Mouse (Mus musculus) limb, embryonic 10.5 days (tissue): Measurements from ENCODE around the gene Col20a1. TPM values are rescaled to one million over a fixed set of nuclear protein-coding genes. Genes with fewer than 3 reads are reported as not detected.

Source experiments
- DNase-seq: peaks from one replicate; pipeline ENCODE4 v3.0.0-alpha.2; 2017; ENCODE audit warnings: low spot score
- H3K27ac ChIP-seq: fragments of 300-500 bp; sonication (generic); 2 replicates; pipeline ENCODE4 v1.5.1; 2016; ENCODE audit warnings: mild to moderate bottlenecking
- H3K27me3 ChIP-seq: fragments of 300-500 bp; sonication (generic); 2 replicates; pipeline ENCODE4 v1.6.1; 2016; ENCODE audit warnings: low read depth, mild to moderate bottlenecking; ENCODE audit not compliant: poor library complexity, severe bottlenecking
- H3K36me3 ChIP-seq: fragments of 300-500 bp; sonication (generic); 2 replicates; pipeline ENCODE4 v1.6.1; 2016; ENCODE audit warnings: mild to moderate bottlenecking, moderate library complexity
- H3K4me1 ChIP-seq: fragments of 300-500 bp; sonication (generic); 2 replicates; pipeline ENCODE4 v1.6.1; 2016
- H3K4me3 ChIP-seq: fragments of 300-500 bp; sonication (generic); 2 replicates; pipeline ENCODE4 v1.5.1; 2016; ENCODE audit warnings: mild to moderate bottlenecking, moderate library complexity
- H3K9me3 ChIP-seq: fragments of 300-500 bp; sonication (generic); replicated peaks from 2 replicates; pipeline ENCODE4 v1.6.1; 2016; ENCODE audit warnings: mild to moderate bottlenecking
- WGBS: fragments of 180-500 bp; shearing (Covaris S2); methylation state at CpG from one replicate; pipeline ENCODE4 v1.1.7; 2016; 5-methylcytosine and 5-hydroxymethylcytosine counted together
- polyA plus RNA-seq: library from polyadenylated mRNA; unstranded; fragments of >200 nt; fragmentation: Nextera tagmentation; extraction: Ambion mirVana; gene quantifications from 2 replicates; pipeline ENCODE4 v1.2.1, GENCODE M21; 2016

Gene Col20a1
- polyA plus RNA-seq, 1 experiment from 2014 or later, result 0.13 TPM

GRCm38 (mm10) chr2:181008339-181008738 is 22.0 kb downstream of the Col20a1 start:
- Histone ChIP-seq H3K4me3 (no peak overlapping the region), H3K4me1 (no peaks in the 10 kb centered on the region), H3K27me3 (no peaks in the 10 kb centered on the region), H3K27ac (no peak overlapping the region), H3K9me3 (no peaks in the 10 kb centered on the region), H3K36me3 (no peaks in the 10 kb centered on the region)
- DNase-seq, result no peak
- 88% methylated on average over 5 of the region's 5 CpGs for WGBS

GRCm38 (mm10) chr2:181031406-181031934 is 45.1 kb downstream of the Col20a1 start:
- Histone ChIP-seq H3K27ac (no peak overlapping the region), H3K9me3 (no peaks in the 10 kb centered on the region), H3K36me3 (no peaks in the 10 kb centered on the region), H3K4me1 (no peaks in the 10 kb centered on the region), H3K27me3 (peaks cover 48% of the 10 kb centered on the region), H3K4me3 (no peak overlapping the region)
- WGBS, result 83% methylated on average over 11 of the region's 11 CpGs
- DNase-seq, result no peak

GRCm38 (mm10) chr2:181032407-181032806 is 46.1 kb downstream of the Col20a1 start:
- no peak for DNase-seq
- Histone ChIP-seq H3K9me3 (no peaks in the 10 kb centered on the region), H3K36me3 (no peaks in the 10 kb centered on the region)

GRCm38 (mm10) chr2:181033310-181033709 is 47.0 kb downstream of the Col20a1 start:
- H3K36me3 ChIP-seq, result no peaks in the 10 kb centered on the region
- H3K27ac ChIP-seq, result no peak overlapping the region
- no peak overlapping the region for H3K4me3 ChIP-seq
- H3K4me1 ChIP-seq, result peaks cover 4% of the 10 kb centered on the region
- H3K9me3 ChIP-seq, result no peaks in the 10 kb centered on the region
- DNase-seq, result no peak
- WGBS, result 84% methylated on average over 6 of the region's 6 CpGs
- H3K27me3 ChIP-seq, result peaks cover 67% of the 10 kb centered on the region

More at GRCm38 (mm10) chr2:181032407-181032806, 46.1 kb downstream of the Col20a1 start:
- H3K27me3 ChIP-seq, result peaks cover 58% of the 10 kb centered on the region
- 40% methylated on average over 5 of the region's 5 CpGs for WGBS
- no peak overlapping the region for H3K4me3 ChIP-seq
- H3K4me1 ChIP-seq, result no peaks in the 10 kb centered on the region
- no peak overlapping the region for H3K27ac ChIP-seq

GRCm38 (mm10) chr2:181035186-181035585 is 48.9 kb downstream of the Col20a1 start:
- no peak for DNase-seq
- no peaks in the 10 kb centered on the region for H3K36me3 ChIP-seq
- peaks cover 20% of the 10 kb centered on the region for H3K4me1 ChIP-seq
- H3K27me3 ChIP-seq, result peaks cover 85% of the 10 kb centered on the region
- H3K27ac ChIP-seq, result no peak overlapping the region
- no peaks in the 10 kb centered on the region for H3K9me3 ChIP-seq
- H3K4me3 ChIP-seq, result no peak overlapping the region
- 73% methylated on average over 7 of the region's 7 CpGs for WGBS

- no peaks in the 10 kb centered on the region for H3K9me3 ChIP-seq
- no peak for DNase-seq
- 81% methylated on average over 6 of the region's 6 CpGs for WGBS
- no peak overlapping the region for H3K4me3 ChIP-seq
- peaks cover 20% of the 10 kb centered on the region for H3K4me1 ChIP-seq
- peaks cover 95% of the 10 kb centered on the region for H3K27me3 ChIP-seq
- no peak overlapping the region for H3K27ac ChIP-seq
- H3K36me3 ChIP-seq, result no peaks in the 10 kb centered on the region
Observed at GRCm38 (mm10) chr2:181036561-181036960, 50.2 kb downstream of the Col20a1 start.

- H3K4me1 ChIP-seq, result peaks cover 40% of the 10 kb centered on the region
- H3K4me3 ChIP-seq, result peak overlapping the region; percentile 70
- peak; percentile 72 for DNase-seq
- 1% methylated on average over 61 of the region's 63 CpGs for WGBS
- peak overlapping the region; percentile 68 for H3K27ac ChIP-seq
- H3K36me3 ChIP-seq, result no peaks in the 10 kb centered on the region
- no peaks in the 10 kb centered on the region for H3K9me3 ChIP-seq
- peaks cover 96% of the 10 kb centered on the region for H3K27me3 ChIP-seq
Observed at GRCm38 (mm10) chr2:181038644-181039355, 52.5 kb downstream of the Col20a1 start.

GRCm38 (mm10) chr2:181039356-181039680 is 53.0 kb downstream of the Col20a1 start:
- H3K36me3 ChIP-seq, result no peaks in the 10 kb centered on the region
- peaks cover 45% of the 10 kb centered on the region for H3K4me1 ChIP-seq
- no peaks in the 10 kb centered on the region for H3K9me3 ChIP-seq
- H3K27me3 ChIP-seq, result peaks cover 91% of the 10 kb centered on the region
- DNase-seq, result no peak
- WGBS, result under 1% methylated on average over 16 of the region's 16 CpGs
- H3K27ac ChIP-seq, result peak overlapping the region; percentile 68; the same call in 1 of the 2 replicates
- peak overlapping the region; percentile 70 for H3K4me3 ChIP-seq

GRCm38 (mm10) chr2:181041941-181042340 is 55.6 kb downstream of the Col20a1 start:
- WGBS, result 7% methylated on average over 7 of the region's 7 CpGs
- Histone ChIP-seq H3K9me3 (no peaks in the 10 kb centered on the region), H3K4me3 (no peak overlapping the region), H3K27me3 (peaks cover 66% of the 10 kb centered on the region), H3K27ac (no peak overlapping the region), H3K36me3 (no peaks in the 10 kb centered on the region), H3K4me1 (peaks cover 47% of the 10 kb centered on the region)
- DNase-seq, result no peak

- Histone ChIP-seq H3K27ac (no peak overlapping the region; the same call in 1 of the 2 replicates), H3K36me3 (no peaks in the 10 kb centered on the region), H3K27me3 (peaks cover 61% of the 10 kb centered on the region), H3K9me3 (no peaks in the 10 kb centered on the region), H3K4me3 (no peak overlapping the region), H3K4me1 (peaks cover 47% of the 10 kb centered on the region)
- no peak for DNase-seq
Observed at GRCm38 (mm10) chr2:181042376-181042775, 56.0 kb downstream of the Col20a1 start.

GRCm38 (mm10) chr2:181043437-181043836 is 57.1 kb downstream of the Col20a1 start, which contains the start of gene Chrna4:
Chrna4 (minus strand) TSS chr2:181043546.
- H3K27me3 ChIP-seq, result peaks cover 51% of the 10 kb centered on the region
- H3K27ac ChIP-seq, result peak within 1 kb of the TSS; percentile 4
- WGBS, result 66% methylated on average over 3 of the region's 3 CpGs
- H3K36me3 ChIP-seq, result no peaks in the 10 kb centered on the region
- peaks cover 41% of the 10 kb centered on the region for H3K4me1 ChIP-seq
- H3K4me3 ChIP-seq, result no peak within 1 kb of the TSS
- H3K9me3 ChIP-seq, result no peaks in the 10 kb centered on the region
- DNase-seq, result no peak

- H3K36me3 ChIP-seq, result no peaks in the 10 kb centered on the region
- peaks cover 45% of the 10 kb centered on the region for H3K27me3 ChIP-seq
- WGBS, result 22% methylated on average over 3 of the region's 3 CpGs
- H3K9me3 ChIP-seq, result no peaks in the 10 kb centered on the region
- H3K4me1 ChIP-seq, result peaks cover 36% of the 10 kb centered on the region
- DNase-seq, result no peak
- peak overlapping the region; percentile 4; the same call in 1 of the 2 replicates for H3K27ac ChIP-seq
- H3K4me3 ChIP-seq, result no peak overlapping the region
Observed at GRCm38 (mm10) chr2:181044001-181044400, 57.7 kb downstream of the Col20a1 start.

GRCm38 (mm10) chr2:181048252-181048945 is 62.1 kb downstream of the Col20a1 start:
- Histone ChIP-seq H3K9me3 (no peaks in the 10 kb centered on the region), H3K27ac (no peak overlapping the region), H3K36me3 (no peaks in the 10 kb centered on the region), H3K27me3 (peaks cover 11% of the 10 kb centered on the region; the same call in 1 of the 2 replicates), H3K4me3 (no peak overlapping the region), H3K4me1 (peaks cover 14% of the 10 kb centered on the region)
- no peak for DNase-seq
- 72% methylated on average over 7 of the region's 7 CpGs for WGBS
